Mouse (Mus musculus) thymus, adult 2 months (tissue): ENCODE results near the gene Ly6g5b. TPM values are rescaled to one million over a fixed set of nuclear protein-coding genes. Genes with fewer than 3 reads are reported as not detected.
A peak's percentile ranks its signal among the peaks of the same experiment; 100 is the strongest.

Experiments
- DNase-seq: peaks from one replicate; pipeline ENCODE4 v3.0.0; 2021
- H3K27ac ChIP-seq: fragments of 200-500 bp; 2 replicates; pipeline ENCODE4 v1.5.1; 2012; ENCODE audit warnings: low read length, control low read depth; ENCODE audit not compliant: control insufficient read depth, insufficient read depth
- H3K27me3 ChIP-seq: fragments of 200-500 bp; 2 replicates; pipeline ENCODE4 v1.6.1; 2012; ENCODE audit warnings: mild to moderate bottlenecking, low read length, moderate library complexity, mixed read lengths; ENCODE audit not compliant: control insufficient read depth, insufficient read depth
- H3K36me3 ChIP-seq: fragments of 200-500 bp; 2 replicates; pipeline ENCODE4 v1.6.1; 2012; ENCODE audit warnings: mild to moderate bottlenecking, low read length, moderate library complexity; ENCODE audit not compliant: control insufficient read depth, insufficient read depth
- H3K4me1 ChIP-seq: fragments of 200-500 bp; replicated peaks from 2 replicates; pipeline ENCODE4 v1.6.1; 2012; ENCODE audit warnings: low read length; ENCODE audit not compliant: control insufficient read depth, insufficient read depth
- H3K4me3 ChIP-seq: fragments of 200-500 bp; 2 replicates; pipeline ENCODE4 v1.5.1; 2012; ENCODE audit warnings: mild to moderate bottlenecking, low read length, control low read depth, moderate library complexity; ENCODE audit not compliant: control insufficient read depth, insufficient read depth
- CTCF ChIP-seq: fragments of 200-500 bp; IDR thresholded peaks from 2 replicates; pipeline ENCODE4 v1.5.1; 2012; ENCODE audit warnings: mild to moderate bottlenecking, control low read depth, low read length, moderate library complexity, borderline replicate concordance; ENCODE audit not compliant: control insufficient read depth, poor library complexity, insufficient read depth; ENCODE audit errors: extremely low read depth
- POLR2A ChIP-seq: fragments of 200-500 bp; IDR thresholded peaks from 2 replicates; pipeline ENCODE4 v1.6.1; 2012; ENCODE audit warnings: mild to moderate bottlenecking, low read length, control low read depth, moderate library complexity; ENCODE audit not compliant: control insufficient read depth, poor library complexity, insufficient read depth; ENCODE audit errors: extremely low read depth
- WGBS: fragments of 180-500 bp; shearing (Covaris S2); methylation state at CpG from one replicate; pipeline ENCODE4 v1.1.7; 2018; 5-methylcytosine and 5-hydroxymethylcytosine counted together
- polyA plus RNA-seq: library from polyadenylated mRNA; depleted of rRNA; stranded (reverse); fragments of >200 nt; gene quantifications from 2 replicates; pipeline ENCODE4 v1.2.3, GENCODE M21; 2012

The Ly6g5b gene
- polyA plus RNA-seq, 1 experiment = 8.3 TPM

DNA sequence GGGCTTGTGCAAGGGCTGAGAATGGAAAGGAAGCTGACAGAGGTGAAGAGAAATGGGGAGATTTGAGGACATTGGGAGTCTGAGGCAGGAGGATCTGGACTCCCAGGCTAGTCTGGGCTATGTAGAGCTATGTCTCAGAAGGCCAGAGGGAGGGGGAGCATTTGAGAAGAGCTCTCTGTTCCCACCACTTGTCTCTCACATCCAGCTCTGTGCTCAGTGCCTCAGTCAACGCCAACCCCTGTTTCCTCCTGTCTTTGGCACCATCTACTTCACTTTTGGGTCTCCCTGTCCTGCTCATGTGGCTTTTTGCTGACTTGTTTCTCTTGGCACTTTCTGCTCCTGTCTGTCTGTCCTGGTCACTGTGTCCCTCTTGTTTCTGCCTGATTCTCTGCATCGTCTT lies 37.9 kb downstream of the Ly6g5b start:
- Histone ChIP-seq H3K4me3 (no peak overlapping the region), H3K27ac (no peak overlapping the region), H3K27me3 (no peaks in the 10 kb centered on the region; the same call in 1 of the 2 replicates), H3K36me3 (no peaks in the 10 kb centered on the region), H3K4me1 (peaks cover 26% of the 10 kb centered on the region)
- WGBS = 17% methylated on average over 2 of the region's 2 CpGs
- TF ChIP-seq CTCF = no peak
- no peak for TF ChIP-seq POLR2A
- no peak for DNase-seq

DNA sequence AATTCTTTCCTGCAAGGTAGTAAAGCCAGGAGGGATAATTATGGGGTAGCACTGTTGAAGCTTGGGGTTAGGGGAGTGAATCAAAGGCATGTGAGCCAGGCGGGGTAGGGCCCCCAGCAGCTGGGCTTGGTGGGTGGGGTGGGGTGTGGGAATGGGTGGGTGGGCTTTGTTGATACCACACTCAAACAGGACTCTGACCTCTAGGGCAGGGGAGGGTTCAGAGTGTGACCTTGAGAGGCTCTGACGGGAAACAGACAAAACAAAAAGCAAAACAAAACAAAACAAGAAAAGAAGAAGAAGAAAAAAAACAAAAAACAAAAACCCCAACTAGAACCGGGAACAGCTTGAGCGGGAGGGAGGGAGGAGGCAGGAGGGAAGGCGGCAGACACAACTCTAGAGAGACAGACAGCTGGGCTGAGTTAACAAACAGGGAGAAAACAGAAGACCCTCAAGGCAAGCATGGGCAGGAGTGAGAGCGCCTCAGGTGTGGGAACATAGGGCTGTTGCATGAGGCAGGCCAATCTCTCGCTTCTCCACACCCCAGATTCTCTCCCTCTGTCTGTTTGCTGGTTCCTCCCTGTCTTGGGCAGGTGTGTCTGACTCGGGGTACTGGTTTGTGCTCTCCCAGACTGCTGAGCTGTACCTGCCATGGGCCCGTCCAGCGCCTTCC lies 38.6 kb downstream of the Ly6g5b start, which contains the start of gene Ly6g6e:
Gene Ly6g6e (plus strand): TSS at position 396 of the 670 bp plus-strand sequence.
- Histone ChIP-seq H3K36me3 (no peaks in the 10 kb centered on the region), H3K27ac (no peak within 1 kb of the TSS)

GRCm38 (mm10) chr17:35074097-35074496 lies 41.1 kb downstream of the Ly6g5b start:
- no peak overlapping the region for H3K4me3 ChIP-seq
- no peaks in the 10 kb centered on the region; the same call in 1 of the 2 replicates for H3K27me3 ChIP-seq
- H3K27ac ChIP-seq = no peak overlapping the region
- peak; percentile 25 for DNase-seq
- H3K4me1 ChIP-seq = peaks cover 43% of the 10 kb centered on the region
- WGBS = 8% methylated on average over 17 of the region's 17 CpGs
- no peak for TF ChIP-seq POLR2A
- no peak for TF ChIP-seq CTCF
- no peaks in the 10 kb centered on the region for H3K36me3 ChIP-seq

More for the DNA sequence above, 38.6 kb downstream of the Ly6g5b start, which contains the start of gene Ly6g6e:
- DNase-seq = no peak
- WGBS = 63% methylated on average over 10 of the region's 10 CpGs
- Histone ChIP-seq H3K27me3 (no peaks in the 10 kb centered on the region; the same call in 1 of the 2 replicates), H3K4me3 (no peak within 1 kb of the TSS), H3K4me1 (peaks cover 30% of the 10 kb centered on the region)
- TF ChIP-seq CTCF = no peak
- no peak for TF ChIP-seq POLR2A

DNA sequence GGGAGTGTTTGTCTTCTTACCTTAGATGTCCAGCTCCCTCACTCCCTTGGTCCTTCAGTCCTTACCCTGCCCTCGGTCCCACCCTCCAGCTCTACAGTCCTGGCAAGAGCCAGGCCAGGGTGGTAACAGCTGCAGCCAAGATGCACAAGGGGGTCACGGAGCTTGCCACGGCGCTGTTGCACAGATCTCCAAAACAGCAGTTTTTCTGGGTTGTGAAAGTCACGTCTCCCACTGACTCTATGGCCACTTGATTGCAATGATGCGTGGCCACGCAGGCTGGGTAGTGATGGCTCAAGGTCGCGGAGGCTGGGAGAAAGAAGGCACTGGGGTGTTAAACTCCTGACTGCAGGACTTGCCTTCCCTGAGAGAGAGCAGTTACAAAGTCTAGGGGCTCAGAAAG lies 43.8 kb downstream of the Ly6g5b start:
- WGBS = 91% methylated on average over 9 of the region's 9 CpGs
- peaks cover 32% of the 10 kb centered on the region for H3K4me1 ChIP-seq
- DNase-seq = no peak
- no peak overlapping the region for H3K4me3 ChIP-seq
- no peaks in the 10 kb centered on the region for H3K36me3 ChIP-seq
- H3K27me3 ChIP-seq = no peaks in the 10 kb centered on the region; the same call in 1 of the 2 replicates
- TF ChIP-seq POLR2A (no peak), CTCF (no peak)
- no peak overlapping the region; the same call in 1 of the 2 replicates for H3K27ac ChIP-seq

- H3K4me3 ChIP-seq = no peak overlapping the region
- DNase-seq = peak; percentile 67
- H3K27ac ChIP-seq = peak overlapping the region; percentile 93
- no peaks in the 10 kb centered on the region for H3K36me3 ChIP-seq
- TF ChIP-seq CTCF = no peak
- peaks cover 32% of the 10 kb centered on the region for H3K4me1 ChIP-seq
- peaks cover 5% of the 10 kb centered on the region; the same call in 1 of the 2 replicates for H3K27me3 ChIP-seq
- 43% methylated on average over 6 of the region's 6 CpGs for WGBS
Measured at GRCm38 (mm10) chr17:35070556-35071229, 44.5 kb downstream of the Ly6g5b start.

- DNase-seq = no peak
- TF ChIP-seq POLR2A (no peak), CTCF (no peak)
- WGBS = 68% methylated on average over 17 of the region's 17 CpGs
- Histone ChIP-seq H3K36me3 (no peaks in the 10 kb centered on the region), H3K4me3 (no peak overlapping the region), H3K27ac (no peak overlapping the region), H3K27me3 (peaks cover 16% of the 10 kb centered on the region), H3K4me1 (peaks cover 31% of the 10 kb centered on the region)
Measured at GRCm38 (mm10) chr17:35068213-35068914, 46.9 kb downstream of the Ly6g5b start.

DNA sequence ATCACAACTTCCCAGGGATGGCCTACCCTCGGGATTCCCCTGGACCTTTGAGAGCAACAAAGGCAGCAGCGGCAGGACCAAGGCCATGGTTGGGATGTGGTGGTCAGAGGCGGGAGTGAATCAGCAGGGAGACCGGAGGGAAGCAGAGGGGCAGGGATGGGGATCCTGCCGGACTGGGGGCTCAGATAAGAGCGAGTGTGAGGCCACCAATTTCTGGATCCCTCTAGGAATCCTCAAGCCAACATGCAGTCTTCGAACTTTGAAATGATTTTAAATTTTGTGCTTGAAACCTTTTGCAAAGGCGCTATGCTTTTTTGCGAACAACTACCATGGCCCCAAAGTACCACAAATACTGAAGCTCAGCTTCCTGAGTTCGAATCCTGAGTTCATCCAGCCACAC lies 49.1 kb downstream of the Ly6g5b start, which contains the start of gene Mpig6b:
Gene Mpig6b (minus strand): TSS at position 101 of the 400 bp plus-strand sequence.
- WGBS = 64% methylated on average over 10 of the region's 10 CpGs
- Histone ChIP-seq H3K36me3 (no peaks in the 10 kb centered on the region), H3K27ac (no peak within 1 kb of the TSS), H3K4me1 (peaks cover 23% of the 10 kb centered on the region), H3K4me3 (peak within 1 kb of the TSS; percentile 32), H3K27me3 (peaks cover 16% of the 10 kb centered on the region)
- TF ChIP-seq CTCF (no peak), POLR2A (no peak)
- DNase-seq = no peak
